Mouse (Mus musculus) kidney, adult 11 months (tissue): ENCODE measurements at regions not wholly inside any gene's neighbourhood (a gene's known extent, or its start where the extent isn't known, plus 50 kb on each side); places are given as distances from the start of the nearest gene placed in this dataset.
A peak's percentile ranks its signal among the peaks of the same experiment; 100 is the strongest.
"Not testable (repeated sequence)": the region's sequence is repeated elsewhere in the genome, so short reads cannot be mapped to it uniquely, and the experiment has no call there.

Experiments used
- DNase-seq: peaks from one replicate; pipeline ENCODE4 v3.0.0; 2022

GRCm38 (mm10) chr12:51294971-51295477 lies 52.8 kb upstream of the G2e3 start:
- DNase-seq: no peak

- no peak for DNase-seq
These were observed 69.5 kb upstream of the G2e3 start for GRCm38 (mm10) chr12:51278358-51278757.

- no peak for DNase-seq
These were observed 71.9 kb upstream of the G2e3 start for GRCm38 (mm10) chr12:51275818-51276538.

- no peak for DNase-seq
These were observed 74.4 kb upstream of the G2e3 start for GRCm38 (mm10) chr12:51273486-51273885.

GRCm38 (mm10) chr12:51242839-51243238 lies 105.0 kb upstream of the G2e3 start:
- DNase-seq: no peak

GRCm38 (mm10) chr12:51241131-51241781 lies 106.6 kb upstream of the G2e3 start:
- DNase-seq: no peak

GRCm38 (mm10) chr12:51211691-51212090 lies 136.2 kb upstream of the G2e3 start:
- DNase-seq: no peak

GRCm38 (mm10) chr12:51196289-51196688 lies 151.6 kb upstream of the G2e3 start:
- peak; percentile 13 for DNase-seq

GRCm38 (mm10) chr12:51195136-51195535 lies 152.7 kb upstream of the G2e3 start:
- no peak for DNase-seq

GRCm38 (mm10) chr12:51190754-51191153 lies 157.1 kb upstream of the G2e3 start:
- DNase-seq: no peak

GRCm38 (mm10) chr12:51190186-51190585 lies 157.7 kb upstream of the G2e3 start:
- DNase-seq: no peak

GRCm38 (mm10) chr12:51188229-51188628 lies 159.6 kb upstream of the G2e3 start:
- DNase-seq: peak; percentile 6

- no peak for DNase-seq
These were observed 160.1 kb upstream of the G2e3 start for GRCm38 (mm10) chr12:51187726-51188125.

- DNase-seq: no peak
These were observed 162.1 kb upstream of the G2e3 start for GRCm38 (mm10) chr12:51185751-51186150.

- no peak for DNase-seq
These were observed 172.7 kb upstream of the G2e3 start for GRCm38 (mm10) chr12:51174906-51175756.

GRCm38 (mm10) chr12:51165186-51165585 lies 182.7 kb upstream of the G2e3 start:
- DNase-seq: no peak

- DNase-seq: no peak
These were observed 186.9 kb upstream of the G2e3 start for GRCm38 (mm10) chr12:51160995-51161394.

GRCm38 (mm10) chr12:51160122-51160521 lies 187.7 kb upstream of the G2e3 start:
- no peak for DNase-seq

GRCm38 (mm10) chr12:51147963-51148362 lies 199.9 kb upstream of the G2e3 start:
- no peak for DNase-seq

- no peak for DNase-seq
These were observed 204.0 kb upstream of the G2e3 start for GRCm38 (mm10) chr12:51143840-51144239.

GRCm38 (mm10) chr12:51143196-51143595 lies 204.7 kb upstream of the G2e3 start:
- DNase-seq: no peak

GRCm38 (mm10) chr12:51133676-51134075 lies 214.2 kb upstream of the G2e3 start:
- not testable (repeated sequence) for DNase-seq

- no peak for DNase-seq
These were observed 219.6 kb upstream of the G2e3 start for GRCm38 (mm10) chr12:51128274-51128673.
